Mouse (Mus musculus) brain, embryonic 14.5 days (tissue): Measurements from ENCODE around the gene Kcnip1. TPM values are rescaled to one million over a fixed set of nuclear protein-coding genes. Genes with fewer than 3 reads are reported as not detected.

Source experiments
- DNase-seq: peaks from one replicate; pipeline ENCODE4 v3.0.0-alpha.2; 2011; ENCODE audit warnings: low read depth
- CTCF ChIP-seq: fragments of 200-500 bp; IDR thresholded peaks from 2 replicates; pipeline ENCODE4 v1.5.1; 2012; ENCODE audit warnings: inconsistent platforms, mild to moderate bottlenecking, moderate library complexity, borderline replicate concordance; ENCODE audit not compliant: insufficient read depth, insufficient read length; ENCODE audit errors: extremely low read depth
- POLR2A ChIP-seq: fragments of 200-500 bp; IDR thresholded peaks from 2 replicates; pipeline ENCODE4 v1.6.1; 2012; ENCODE audit warnings: mild to moderate bottlenecking, inconsistent platforms, borderline replicate concordance; ENCODE audit not compliant: poor library complexity, insufficient read depth, insufficient read length, severe bottlenecking; ENCODE audit errors: extremely low read depth
- polyA plus RNA-seq: library from polyadenylated mRNA; depleted of rRNA; stranded (reverse); fragments of >200 nt; gene quantifications from 2 replicates; pipeline ENCODE4 v1.2.3, GENCODE M21; 2012

Kcnip1 gene
- polyA plus RNA-seq, 1 experiment, result 56.6 TPM

DNA sequence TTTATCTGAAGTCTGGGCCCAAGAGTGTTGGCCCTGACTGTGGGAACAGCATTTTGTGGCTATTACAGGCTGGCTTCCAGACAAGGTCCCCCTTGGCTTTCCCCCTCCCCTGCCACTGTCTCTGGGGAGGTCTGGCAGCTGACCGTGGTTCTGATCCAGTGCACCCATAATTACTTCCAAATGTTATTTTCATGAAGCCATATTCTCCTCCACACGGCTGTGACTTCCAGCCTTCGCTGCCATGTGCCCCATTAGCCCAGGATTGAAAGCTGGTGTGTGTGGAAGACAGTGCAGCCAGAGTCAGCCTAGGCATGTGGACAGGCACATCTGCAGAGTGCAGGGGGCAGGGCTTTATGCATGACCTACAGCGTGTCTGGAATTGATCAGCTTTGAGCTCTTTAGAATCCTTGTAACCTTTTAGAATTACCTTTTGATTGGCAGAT is 240.5 kb downstream of the Kcnip1 start:
- peak; percentile 34 for DNase-seq
- no peak for TF ChIP-seq CTCF
- TF ChIP-seq POLR2A, result no peak

DNA sequence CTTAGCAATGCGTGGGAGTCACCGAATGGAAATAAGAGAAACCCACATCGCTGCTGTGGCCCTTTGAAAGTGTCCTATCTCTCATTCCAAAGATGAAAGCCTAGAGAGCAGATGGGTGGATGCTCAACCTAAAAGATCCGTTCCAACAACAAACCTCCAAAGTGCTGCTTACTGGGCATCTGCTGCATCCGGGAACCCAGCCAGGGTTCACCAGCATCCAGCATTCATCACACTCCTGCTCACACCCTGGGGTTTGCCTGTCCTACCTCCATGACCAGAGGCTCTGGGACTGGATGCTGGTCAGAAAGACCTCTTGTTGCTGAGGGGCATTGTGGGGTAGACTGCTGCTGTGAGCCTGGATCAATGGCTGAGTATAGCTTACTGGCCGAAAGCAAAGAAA is 241.4 kb downstream of the Kcnip1 start:
- no peak for TF ChIP-seq CTCF
- peak; percentile 64 for DNase-seq

DNA sequence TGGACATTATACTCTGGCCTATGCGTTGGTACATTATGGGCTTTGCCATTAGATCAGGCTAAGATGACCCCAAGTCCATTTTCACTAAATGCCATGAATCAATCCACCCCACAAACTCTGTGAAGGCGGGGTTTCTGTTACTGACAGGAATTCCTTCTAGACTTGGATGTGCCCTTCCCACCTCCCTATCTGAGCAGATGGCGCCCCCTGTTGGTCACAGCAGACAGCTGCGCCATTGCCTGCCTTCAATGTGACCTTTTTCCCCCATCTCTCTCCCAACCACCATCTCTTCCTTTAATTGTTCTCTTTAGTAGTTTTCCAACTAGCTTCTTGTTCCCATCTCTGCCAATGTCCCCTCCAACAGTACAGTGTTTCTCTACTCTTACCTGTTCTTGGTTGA is 243.0 kb downstream of the Kcnip1 start:
- TF ChIP-seq CTCF (peak; percentile 23; the same call in 1 of the 2 replicates), POLR2A (no peak)

DNA sequence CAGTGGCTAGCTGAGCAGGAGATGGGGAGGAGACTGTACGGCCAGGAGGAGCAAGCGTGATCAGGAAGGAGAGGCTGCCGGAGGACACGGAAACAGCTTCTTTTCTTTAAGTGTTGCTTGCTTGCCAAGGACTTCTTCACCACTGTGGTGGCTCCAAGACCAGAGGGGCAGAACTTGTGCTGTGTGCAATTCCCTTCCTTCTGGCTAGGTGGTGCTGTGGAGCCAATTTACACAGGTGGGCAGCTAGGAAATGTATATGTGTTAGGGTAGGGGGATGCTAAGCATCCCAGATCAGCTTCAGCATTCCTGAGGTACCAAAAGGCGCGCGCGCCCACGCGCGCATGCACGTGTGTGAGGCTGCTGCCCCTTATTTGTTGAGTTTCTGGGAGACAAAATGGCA is 243.5 kb downstream of the Kcnip1 start:
- TF ChIP-seq POLR2A, result no peak
- TF ChIP-seq CTCF, result peak; percentile 48; the same call in 1 of the 2 replicates
- DNase-seq, result no peak

More for the DNA sequence above, 243.0 kb downstream of the Kcnip1 start:
- DNase-seq, result no peak

DNA sequence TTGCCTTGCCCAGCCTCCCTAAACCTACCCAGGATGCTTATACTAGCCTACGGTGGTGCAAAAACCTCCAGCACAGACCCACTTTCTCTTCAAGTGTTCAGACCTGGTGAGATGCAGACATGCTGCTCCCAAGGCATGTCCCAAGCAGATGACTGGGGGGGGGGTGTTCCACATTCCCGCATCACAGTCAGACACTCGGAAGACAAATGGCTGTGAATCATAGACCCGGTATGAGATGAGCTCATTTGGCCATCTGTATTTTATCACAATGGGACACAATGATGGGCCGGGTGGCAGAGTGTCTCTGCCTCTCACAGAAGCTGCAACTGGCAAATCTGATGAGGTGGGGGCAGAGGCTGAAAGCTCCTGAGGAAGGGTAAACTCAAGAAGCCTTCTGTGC is 244.2 kb downstream of the Kcnip1 start:
- TF ChIP-seq POLR2A, result no peak
- TF ChIP-seq CTCF, result no peak
- no peak for DNase-seq

DNA sequence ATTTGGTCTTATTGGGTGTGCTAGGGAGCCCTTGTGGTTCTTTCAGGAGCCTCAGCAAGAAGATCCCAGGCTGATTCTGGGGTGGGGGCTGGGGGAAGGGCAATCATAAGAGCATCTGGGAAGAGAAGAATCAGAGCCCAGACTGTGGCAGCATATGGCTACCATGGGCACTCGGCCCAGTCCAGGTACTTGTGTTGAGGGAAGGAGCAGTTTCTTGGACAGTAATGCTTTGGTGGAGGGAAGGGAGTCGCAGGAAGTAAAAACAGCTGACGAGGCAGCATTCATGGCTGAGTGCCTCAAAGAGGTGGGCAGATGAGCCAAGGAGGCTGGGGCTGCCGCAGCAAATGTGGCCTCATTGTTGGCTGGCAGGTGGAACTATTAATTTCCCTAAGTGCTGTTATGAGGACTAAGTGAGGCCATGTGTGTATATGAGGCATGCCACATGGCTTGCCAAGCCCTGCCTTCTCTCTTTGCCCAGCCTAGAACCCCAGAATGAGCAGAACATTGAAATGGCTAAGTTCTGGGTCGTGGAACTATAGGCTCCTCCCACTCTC is 245.5 kb downstream of the Kcnip1 start:
- TF ChIP-seq CTCF, result no peak
- no peak for TF ChIP-seq POLR2A
- peak; percentile 85 for DNase-seq

DNA sequence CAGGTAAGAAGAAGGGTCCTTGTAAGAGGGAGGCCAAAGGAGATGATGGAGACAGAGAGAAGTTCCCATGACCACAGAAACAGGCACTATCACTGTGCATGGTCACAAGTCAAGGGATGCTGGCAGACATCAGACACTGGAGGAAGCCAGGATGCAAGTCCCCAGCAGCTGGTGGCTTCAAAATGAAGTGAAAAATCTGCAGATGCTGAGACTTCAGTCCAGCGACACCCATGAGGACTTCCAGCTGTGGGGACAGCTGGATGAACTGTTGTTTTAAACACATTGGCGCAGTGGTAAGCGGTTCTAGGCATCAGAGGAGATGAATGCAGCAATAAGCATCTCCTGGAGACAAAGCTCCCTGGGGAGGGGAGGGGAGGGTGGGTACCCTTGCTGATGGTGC is 246.6 kb downstream of the Kcnip1 start:
- TF ChIP-seq POLR2A (no peak), CTCF (no peak)
- no peak for DNase-seq

DNA sequence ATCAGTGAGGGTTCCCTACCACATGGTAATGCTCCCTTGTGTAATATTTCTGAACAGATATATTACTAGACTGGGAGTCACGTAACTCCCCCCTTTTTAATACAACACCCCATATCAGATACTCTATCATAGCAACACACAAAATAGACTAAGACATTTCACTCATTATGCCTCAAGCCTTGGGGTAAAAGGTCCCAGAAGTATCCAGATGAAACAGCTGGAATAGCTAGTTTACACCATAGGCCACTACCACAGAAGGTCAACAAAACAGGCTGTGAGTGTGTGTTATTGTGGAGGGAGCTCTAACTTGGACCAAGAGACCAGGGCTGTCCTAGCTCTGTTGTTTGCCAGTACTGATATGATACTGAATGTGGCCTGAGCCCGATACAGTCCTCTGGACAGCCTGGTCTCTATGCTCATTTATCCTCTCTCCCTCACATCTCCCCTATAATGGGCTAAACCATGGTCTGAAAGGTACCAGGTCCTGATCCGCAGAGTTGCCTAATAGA is 247.1 kb downstream of the Kcnip1 start:
- DNase-seq, result no peak
- TF ChIP-seq POLR2A, result no peak

DNA sequence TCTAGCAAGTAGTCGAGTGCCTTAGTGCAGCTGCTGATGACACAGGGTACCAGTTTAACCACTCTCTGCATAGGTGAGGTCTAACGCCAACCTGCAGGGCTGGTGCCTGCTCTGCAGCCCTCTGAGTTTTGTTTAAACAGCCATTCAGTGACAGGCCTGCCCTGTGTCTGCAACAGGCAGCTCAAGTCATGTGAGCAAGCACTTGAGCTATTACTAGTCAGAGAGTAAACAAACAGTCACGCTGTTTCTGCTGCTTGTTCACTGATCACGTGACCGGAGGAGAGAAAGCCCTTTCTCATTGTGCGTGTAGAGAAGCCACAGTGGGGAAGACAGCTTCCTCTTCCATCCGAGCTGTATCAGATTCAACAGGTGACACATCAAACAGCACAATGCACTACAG is 248.5 kb downstream of the Kcnip1 start:
- DNase-seq, result peak; percentile 60
- no peak for TF ChIP-seq CTCF
- TF ChIP-seq POLR2A, result no peak

DNA sequence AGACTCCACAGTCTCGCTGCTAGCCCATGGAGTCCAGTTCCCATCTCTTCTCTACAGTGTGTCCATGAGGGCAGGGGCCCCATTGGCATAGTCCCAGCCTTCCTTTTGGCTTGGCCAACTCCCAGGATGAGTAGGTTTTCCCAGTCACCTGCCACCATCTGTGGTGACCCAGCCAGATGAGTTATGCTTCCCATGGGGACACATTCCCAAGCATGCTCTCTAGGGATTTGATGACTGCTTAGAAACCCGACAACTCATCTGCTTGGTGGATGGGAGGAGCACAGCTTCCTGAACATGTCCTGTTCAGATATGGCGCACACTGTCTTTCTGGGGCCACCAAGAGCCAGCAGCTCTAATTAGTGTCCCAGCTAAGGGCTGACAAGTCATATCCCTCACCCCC is 252.8 kb downstream of the Kcnip1 start:
- DNase-seq, result no peak
- no peak for TF ChIP-seq CTCF
- no peak for TF ChIP-seq POLR2A

DNA sequence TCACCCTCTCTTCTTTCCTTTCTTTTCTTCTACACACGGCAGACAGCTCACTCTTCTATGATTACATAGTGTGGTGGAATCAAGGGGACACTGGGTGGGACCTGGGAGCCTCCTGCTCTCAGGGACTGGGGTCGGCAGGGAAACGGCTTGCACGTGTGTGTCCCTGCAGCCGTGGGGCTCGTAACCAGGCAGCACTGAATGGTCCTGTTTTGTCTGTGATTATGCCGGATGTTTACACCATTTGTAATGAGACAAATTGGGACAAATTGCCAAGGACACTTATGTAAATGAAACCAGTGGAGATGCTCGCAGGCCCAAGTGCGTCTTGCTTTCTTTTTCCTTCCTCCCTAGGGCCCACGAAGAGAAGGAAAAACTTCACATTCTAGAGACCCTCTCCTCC is 256.5 kb downstream of the Kcnip1 start:
- DNase-seq, result peak; percentile 54
- no peak for TF ChIP-seq POLR2A
- TF ChIP-seq CTCF, result no peak

DNA sequence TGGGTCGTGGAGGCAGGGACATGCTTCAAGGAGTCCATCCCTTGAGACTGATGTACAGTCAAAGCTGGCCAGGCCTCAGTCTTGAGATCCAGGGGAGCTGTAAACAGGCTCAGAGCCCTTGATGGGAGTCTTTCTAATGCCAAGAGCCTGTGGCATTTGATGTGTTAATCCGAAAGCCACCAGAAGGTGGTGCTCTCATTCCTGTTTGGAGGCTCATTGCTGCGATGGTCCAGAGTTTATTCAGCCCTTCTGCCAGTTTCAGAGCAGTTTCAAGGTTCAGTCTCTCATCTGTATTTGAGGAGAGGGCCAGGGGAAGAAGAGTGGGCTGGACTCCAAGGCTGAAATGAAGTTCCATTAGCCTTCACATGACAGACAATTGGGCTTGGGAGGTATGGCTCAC is 259.7 kb downstream of the Kcnip1 start:
- no peak for TF ChIP-seq POLR2A
- peak; percentile 86 for TF ChIP-seq CTCF
- DNase-seq, result peak; percentile 90
